Mouse (Mus musculus) heart, embryonic 12.5 days (tissue): ENCODE data around the gene Tmem262. TPM values are rescaled to one million over a fixed set of nuclear protein-coding genes. Genes with fewer than 3 reads are reported as not detected.

Experiments used
- ATAC-seq: fragments of 200-750 bp; cut with Nextera tagmentation; 2 replicates; pipeline ENCODE4 v1.8.0; 2017; ENCODE audit warnings: moderate TSS enrichment, moderate library complexity; ENCODE audit not compliant: insufficient number of reproducible peaks, low FRiP score
- H3K27ac ChIP-seq: fragments of 300-500 bp; sonication (generic); 2 replicates; pipeline ENCODE4 v1.5.1; 2016; ENCODE audit warnings: mild to moderate bottlenecking, moderate library complexity; ENCODE audit not compliant: poor library complexity, severe bottlenecking
- H3K27me3 ChIP-seq: fragments of 300-500 bp; sonication (generic); replicated peaks from 2 replicates; pipeline ENCODE4 v1.6.1; 2016; ENCODE audit warnings: mild to moderate bottlenecking, moderate library complexity
- H3K36me3 ChIP-seq: fragments of 300-500 bp; sonication (generic); 2 replicates; pipeline ENCODE4 v1.6.1; 2016; ENCODE audit warnings: mild to moderate bottlenecking, moderate library complexity
- H3K4me1 ChIP-seq: fragments of 300-500 bp; sonication (generic); replicated peaks from 2 replicates; pipeline ENCODE4 v1.6.1; 2016; ENCODE audit warnings: mild to moderate bottlenecking
- H3K4me2 ChIP-seq: fragments of 300-500 bp; sonication (generic); 2 replicates; pipeline ENCODE4 v1.6.1; 2016; ENCODE audit warnings: mild to moderate bottlenecking, moderate library complexity
- H3K4me3 ChIP-seq: fragments of 300-500 bp; sonication (generic); 2 replicates; pipeline ENCODE4 v1.5.1; 2016; ENCODE audit warnings: mild to moderate bottlenecking
- H3K9ac ChIP-seq: fragments of 300-500 bp; sonication (generic); 2 replicates; pipeline ENCODE4 v1.6.1; 2016; ENCODE audit warnings: mild to moderate bottlenecking, moderate library complexity
- H3K9me3 ChIP-seq: fragments of 300-500 bp; sonication (generic); replicated peaks from 2 replicates; pipeline ENCODE4 v1.6.1; 2016; ENCODE audit warnings: mild to moderate bottlenecking, moderate library complexity
- WGBS: fragments of 180-500 bp; shearing (Covaris S2); methylation state at CpG from one replicate; pipeline ENCODE4 v1.1.7; 2016; 5-methylcytosine and 5-hydroxymethylcytosine counted together
- microRNA-seq: library from miRNA; unstranded; fragments of <30 nt; microRNA quantifications from one replicate; pipeline ENCODE4, GENCODE M21; 2017
- polyA plus RNA-seq: library from polyadenylated mRNA; unstranded; fragments of >200 nt; fragmentation: Nextera tagmentation; extraction: Ambion mirVana; gene quantifications from 2 replicates; pipeline ENCODE4 v1.2.1, GENCODE M21; 2016

Tmem262 gene
- polyA plus RNA-seq, 1 experiment from 2014 or later: not detected

DNA sequence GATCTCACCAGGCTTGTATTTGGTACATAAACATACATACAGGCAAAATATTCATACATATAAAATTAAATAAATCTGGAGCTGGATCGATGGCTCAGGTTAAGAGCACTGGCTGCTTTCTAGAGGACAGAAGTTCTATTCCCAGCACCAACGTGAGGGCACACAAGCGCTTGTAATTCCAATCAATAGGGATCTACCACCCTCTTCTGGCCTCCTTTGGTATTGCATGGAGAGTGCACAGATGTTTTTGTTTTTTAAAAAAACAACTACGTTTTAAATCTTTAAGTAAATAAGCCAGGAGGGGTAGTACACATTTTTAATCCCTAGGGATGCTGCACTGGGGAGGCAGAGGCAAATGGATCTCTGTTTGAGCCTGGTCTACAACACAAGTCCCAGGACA is 46.5 kb downstream of the Tmem262 start:
- Histone ChIP-seq H3K4me2 (no peak overlapping the region), H3K27me3 (no peaks in the 10 kb centered on the region), H3K9me3 (no peaks in the 10 kb centered on the region), H3K27ac (no peak overlapping the region), H3K4me3 (no peak overlapping the region), H3K9ac (no peak overlapping the region), H3K36me3 (peaks cover 7% of the 10 kb centered on the region; the same call in 1 of the 2 replicates), H3K4me1 (peaks cover 5% of the 10 kb centered on the region)
- 21% methylated on average over 4 of the region's 4 CpGs for WGBS
- ATAC-seq: no peak

DNA sequence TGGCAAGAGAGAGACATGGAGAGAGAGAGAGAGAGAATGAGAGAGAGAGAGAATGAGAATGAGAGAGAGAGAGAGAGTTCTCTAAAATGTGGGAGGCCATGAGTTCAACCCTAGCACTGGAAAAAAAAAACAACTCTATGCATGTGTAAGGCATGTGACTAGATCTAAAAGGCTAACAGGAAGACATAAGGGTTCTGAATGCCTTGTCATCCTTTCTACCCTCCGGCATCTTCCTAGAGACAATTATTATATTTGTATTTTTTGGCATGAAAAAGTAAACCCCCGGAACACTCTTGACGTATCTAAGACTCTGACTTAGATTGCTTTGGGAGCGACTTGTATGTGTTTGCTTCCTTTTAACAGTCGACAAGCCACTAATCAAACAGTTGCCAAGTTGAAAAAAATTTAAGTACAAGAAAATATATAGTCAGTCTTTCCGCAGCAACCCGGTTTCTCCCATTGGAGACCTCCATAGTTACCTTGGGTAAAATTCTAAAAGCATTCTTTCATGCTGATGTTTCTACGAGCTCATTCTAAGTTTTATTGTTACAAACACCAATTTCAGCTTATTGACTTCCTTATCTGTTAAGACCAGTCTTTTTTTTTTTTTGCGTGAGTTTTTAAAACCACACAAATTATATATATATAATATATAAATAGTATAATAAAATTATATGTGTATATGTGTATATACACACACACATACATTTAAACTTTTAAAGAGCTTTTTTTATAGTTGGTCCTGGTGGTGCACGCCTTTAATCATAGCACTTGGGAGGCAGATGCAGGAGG is 47.2 kb downstream of the Tmem262 start:
- ATAC-seq: no peak
- Histone ChIP-seq H3K9ac (peak overlapping the region; percentile 76), H3K27me3 (no peaks in the 10 kb centered on the region), H3K4me1 (peaks cover under 1% of the 10 kb centered on the region), H3K4me3 (peak overlapping the region; percentile 68), H3K36me3 (peaks cover 7% of the 10 kb centered on the region; the same call in 1 of the 2 replicates), H3K27ac (peak overlapping the region; percentile 94), H3K4me2 (peak overlapping the region; percentile 73), H3K9me3 (no peaks in the 10 kb centered on the region)
- 66% methylated on average over 10 of the region's 10 CpGs for WGBS

DNA sequence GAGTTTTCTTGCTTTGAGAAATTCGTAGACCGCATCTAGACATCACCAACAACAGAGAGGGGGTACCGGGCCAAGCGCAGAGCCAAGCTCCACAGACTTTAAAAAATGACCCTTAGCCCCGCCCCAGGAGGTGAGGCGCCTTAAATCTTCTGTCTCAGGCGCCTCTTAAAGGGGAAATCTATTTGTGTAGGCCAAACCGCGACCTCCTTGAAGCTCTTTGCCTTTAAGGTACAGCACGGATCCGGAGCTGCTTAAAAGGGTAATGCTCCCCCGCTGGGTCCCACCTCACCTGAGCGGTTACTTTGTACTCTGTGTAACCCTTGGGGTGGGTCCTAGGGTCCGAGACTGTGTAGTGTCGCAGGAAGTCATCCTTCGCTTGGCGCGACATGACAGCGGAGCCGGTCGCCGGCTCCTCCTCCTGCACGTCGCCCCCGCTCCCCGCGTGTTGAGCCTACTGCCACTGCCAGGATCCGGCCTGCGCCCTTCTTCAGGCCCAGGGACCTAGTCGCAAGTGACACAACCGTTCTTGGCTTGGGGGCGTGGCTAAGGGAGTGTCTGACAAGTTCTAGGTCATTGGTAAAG is 48.0 kb downstream of the Tmem262 start, which contains the start of gene Snx15:
Gene Snx15 (minus strand): TSS at position 545 of the 582 bp plus-strand sequence.
- peak within 1 kb of the TSS; percentile 76 for H3K9ac ChIP-seq
- WGBS: 0% methylated on average over 32 of the region's 32 CpGs
- H3K4me3 ChIP-seq: peak within 1 kb of the TSS; percentile 68
- no peaks in the 10 kb centered on the region for H3K27me3 ChIP-seq
- ATAC-seq: peak; percentile 93
- peaks cover 5% of the 10 kb centered on the region; the same call in 1 of the 2 replicates for H3K36me3 ChIP-seq
- no peaks in the 10 kb centered on the region for H3K9me3 ChIP-seq
- peak within 1 kb of the TSS; percentile 73 for H3K4me2 ChIP-seq
- no peaks in the 10 kb centered on the region; the same call in 1 of the 2 replicates for H3K4me1 ChIP-seq
- peak within 1 kb of the TSS; percentile 94 for H3K27ac ChIP-seq

Small RNAs within 50 kb of the gene (microRNA-seq; reads per million reads assigned to microRNA genes)
- 0.94 reads per million for gene Mir6988

Other genes with a start within 250 kb of the Tmem262 start
- 33.7 and 34.2 TPM in 2 replicates for gene Frmd8, start 204.8 kb upstream of the Tmem262 start, polyA plus RNA-seq
- gene Slc25a45, start 202.2 kb upstream of the Tmem262 start, polyA plus RNA-seq: 3.5 and 3.9 TPM in 2 replicates
- gene Tigd3, start 185.9 kb upstream of the Tmem262 start, polyA plus RNA-seq: 1.5 and 1.9 TPM in 2 replicates
- 111 and 118 TPM in 2 replicates for gene Dpf2, start 167.0 kb upstream of the Tmem262 start, polyA plus RNA-seq
- gene Cdc42ep2, start 155.2 kb upstream of the Tmem262 start, polyA plus RNA-seq: 6.5 and 7.3 TPM in 2 replicates
- 49.3 and 51.1 TPM in 2 replicates for gene Pola2, start 115.8 kb upstream of the Tmem262 start, polyA plus RNA-seq
- not detected in 2 replicates for gene Slc22a20, start 93.9 kb upstream of the Tmem262 start, polyA plus RNA-seq
- 8.2 and 8.4 TPM in 2 replicates for gene Capn1, start 64.1 kb upstream of the Tmem262 start, polyA plus RNA-seq
- 21.1 and 21.8 TPM in 2 replicates for gene Syvn1, start 33.5 kb upstream of the Tmem262 start, polyA plus RNA-seq
- 58.5 and 64.4 TPM in 2 replicates for gene Mrpl49, start 22.2 kb upstream of the Tmem262 start, polyA plus RNA-seq
- gene Fau, start 22.2 kb upstream of the Tmem262 start, polyA plus RNA-seq: 503 and 513 TPM in 2 replicates
- 23.9 and 24.9 TPM in 2 replicates for gene Znhit2, start 18.8 kb upstream of the Tmem262 start, polyA plus RNA-seq
- 8.4 and 9.2 TPM in 2 replicates for gene Tm7sf2, start 11.7 kb upstream of the Tmem262 start, polyA plus RNA-seq
- gene Vps51, start 2.8 kb upstream of the Tmem262 start, polyA plus RNA-seq: 45.1 and 50.2 TPM in 2 replicates
- gene Gm28374, start 2.2 kb downstream of the Tmem262 start, polyA plus RNA-seq: 1.2 and 1.3 TPM in 2 replicates
- gene Zfpl1, start 4.9 kb downstream of the Tmem262 start, polyA plus RNA-seq: 48.9 and 52.4 TPM in 2 replicates
- 27.4 and 27.7 TPM in 2 replicates for gene Cdca5, start 5.0 kb downstream of the Tmem262 start, polyA plus RNA-seq
- 0.27 TPM in 1 of 2 replicates, not detected in the other for gene AC131692.1, start 14.4 kb downstream of the Tmem262 start, polyA plus RNA-seq
- 0.22 TPM in 2 replicates for gene Naaladl1, start 25.7 kb downstream of the Tmem262 start, polyA plus RNA-seq
- gene Sac3d1, start 38.6 kb downstream of the Tmem262 start, polyA plus RNA-seq: 35.2 and 35.9 TPM in 2 replicates
- gene Snx15, start 48.3 kb downstream of the Tmem262 start, polyA plus RNA-seq: 20.9 and 21.2 TPM in 2 replicates
- gene Batf2, start 61.0 kb downstream of the Tmem262 start, polyA plus RNA-seq: 0.14 TPM in 1 of 2 replicates, not detected in the other
- gene Arl2, start 61.5 kb downstream of the Tmem262 start, polyA plus RNA-seq: 71.5 and 73.9 TPM in 2 replicates
- gene Majin, start 104.4 kb downstream of the Tmem262 start, polyA plus RNA-seq: not detected in 2 replicates
- 0.57 TPM in 1 of 2 replicates, not detected in the other for gene Gpha2, start 146.3 kb downstream of the Tmem262 start, polyA plus RNA-seq
- gene Ppp2r5b, start 155.8 kb downstream of the Tmem262 start, polyA plus RNA-seq: 29.8 and 31.0 TPM in 2 replicates
- 10.9 and 13.0 TPM in 2 replicates for gene Atg2a, start 161.6 kb downstream of the Tmem262 start, polyA plus RNA-seq
- 87.0 and 88.7 TPM in 2 replicates for gene Ehd1, start 196.7 kb downstream of the Tmem262 start, polyA plus RNA-seq
- gene Cdc42bpg, start 226.4 kb downstream of the Tmem262 start, polyA plus RNA-seq: 0.34 and 0.44 TPM in 2 replicates